Mouse (Mus musculus) intestine, embryonic 14.5 days (tissue): Measurements from ENCODE around the gene Rfc5. TPM values are rescaled to one million over a fixed set of nuclear protein-coding genes. Genes with fewer than 3 reads are reported as not detected.
"Not testable (repeated sequence)": the region's sequence is repeated elsewhere in the genome, so short reads cannot be mapped to it uniquely, and the experiment has no call there.

Experiments
- ATAC-seq: fragments of 200-750 bp; cut with Nextera tagmentation; replicated peaks from 2 replicates; pipeline ENCODE4 v1.8.0; 2017; ENCODE audit warnings: low read depth, moderate number of reproducible peaks, moderate TSS enrichment, moderate library complexity; ENCODE audit not compliant: low FRiP score, low TSS enrichment
- DNase-seq: peaks from one replicate; pipeline ENCODE4 v3.0.0-alpha.2; 2018; ENCODE audit warnings: low spot score
- H3K27ac ChIP-seq: fragments of 300-500 bp; sonication (generic); 2 replicates; pipeline ENCODE4 v1.5.1; 2014; ENCODE audit warnings: low read depth, mild to moderate bottlenecking, control low read depth
- H3K27me3 ChIP-seq: fragments of 300-500 bp; sonication (generic); replicated peaks from 2 replicates; pipeline ENCODE4 v1.6.1; 2014; ENCODE audit warnings: low read length, control low read depth; ENCODE audit not compliant: control insufficient read depth, insufficient read depth
- H3K36me3 ChIP-seq: fragments of 300-500 bp; sonication (generic); 2 replicates; pipeline ENCODE4 v1.6.1; 2014; ENCODE audit warnings: low read length, control low read depth; ENCODE audit not compliant: control insufficient read depth, insufficient read depth
- H3K4me1 ChIP-seq: fragments of 300-500 bp; sonication (generic); replicated peaks from 2 replicates; pipeline ENCODE4 v1.6.1; 2014; ENCODE audit warnings: low read length, control low read depth, mixed read lengths; ENCODE audit not compliant: control insufficient read depth, insufficient read depth
- H3K4me2 ChIP-seq: fragments of 300-500 bp; sonication (generic); 2 replicates; pipeline ENCODE4 v1.6.1; 2014; ENCODE audit warnings: low read length
- H3K4me3 ChIP-seq: fragments of 300-500 bp; sonication (generic); 2 replicates; pipeline ENCODE4 v1.5.1; 2014; ENCODE audit warnings: low read depth, low read length, control low read depth, mixed read lengths
- H3K9ac ChIP-seq: fragments of 300-500 bp; sonication (generic); 2 replicates; pipeline ENCODE4 v1.6.1; 2014; ENCODE audit warnings: mild to moderate bottlenecking, low read length
- H3K9me3 ChIP-seq: fragments of 300-500 bp; sonication (generic); 2 replicates; pipeline ENCODE4 v1.6.1; 2016; ENCODE audit warnings: low read length, control low read depth; ENCODE audit not compliant: control insufficient read depth
- WGBS: fragments of 180-500 bp; shearing (Covaris S2); extraction: QIAGEN DNeasy Blood & Tissue Kit; methylation state at CpG from one replicate; pipeline ENCODE4 v1.1.7; 2014; 5-methylcytosine and 5-hydroxymethylcytosine counted together
- polyA plus RNA-seq: library from polyadenylated mRNA; unstranded; fragments of >200 nt; fragmentation: Nextera tagmentation; extraction: Ambion mirVana; gene quantifications from 2 replicates; pipeline ENCODE4 v1.2.1, GENCODE M21; 2014

Rfc5 gene
- polyA plus RNA-seq: 106 and 113 TPM in 2 replicates

DNA sequence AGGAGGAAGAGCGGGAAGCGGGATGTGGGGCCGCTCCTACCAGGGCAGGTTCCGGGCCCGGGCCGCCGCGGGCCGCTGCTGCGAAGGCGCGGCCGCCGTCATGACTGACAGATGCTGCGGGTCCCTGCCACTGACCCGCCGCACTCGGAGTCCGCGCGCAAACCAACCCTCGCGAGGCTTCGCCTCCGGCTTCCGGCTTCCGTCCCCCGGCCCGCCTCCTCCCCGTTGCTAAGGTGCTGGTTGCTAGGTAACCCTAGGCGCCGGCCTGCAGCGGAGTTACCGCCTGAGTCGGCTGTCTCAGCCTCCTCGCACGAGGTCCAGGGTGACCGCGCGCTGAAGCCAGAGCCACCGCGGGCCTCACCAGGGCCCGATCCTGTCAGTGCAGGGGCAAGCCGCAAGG lies at the start of gene Rfc5:
Rfc5 (minus strand) TSS at position 171 of the 400 bp plus-strand sequence.
- Histone ChIP-seq H3K9ac (peak within 1 kb of the TSS; percentile 95), H3K4me2 (peak within 1 kb of the TSS; percentile 61), H3K4me1 (peaks cover 13% of the 10 kb centered on the region; the same call in 1 of the 2 replicates), H3K27ac (peak within 1 kb of the TSS; percentile 73), H3K27me3 (no peaks in the 10 kb centered on the region), H3K9me3 (0 out of 2 replicates have a peak, but pooled peaks cover 4% of the 10 kb centered on the region), H3K36me3 (peaks cover 33% of the 10 kb centered on the region), H3K4me3 (peak within 1 kb of the TSS; percentile 98)
- ATAC-seq (peak; percentile 95), DNase-seq (peak; percentile 97)
- WGBS: under 1% methylated on average over 30 of the region's 44 CpGs

DNA sequence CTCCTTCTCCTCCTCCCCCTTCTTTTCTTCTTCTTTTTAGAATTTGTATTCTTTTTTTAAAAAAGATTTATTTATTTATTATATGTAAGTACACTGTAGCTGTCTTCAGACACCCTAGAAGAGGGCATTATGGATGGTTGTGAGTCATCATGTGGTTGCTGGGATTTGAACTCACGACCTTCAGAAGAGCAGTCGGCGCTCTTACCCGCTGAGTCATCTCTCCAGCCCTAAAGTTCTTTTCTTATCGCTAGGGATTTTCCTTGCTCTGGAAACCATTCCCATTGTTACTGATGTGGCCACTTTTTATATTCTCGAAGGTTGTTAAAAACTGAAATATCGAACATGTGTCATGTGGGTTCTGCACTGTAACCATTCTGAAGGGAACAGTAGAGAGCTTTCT lies 44.7 kb upstream of the Rfc5 start:
- not testable (repeated sequence) for H3K4me3 ChIP-seq, H3K4me2 ChIP-seq, H3K9me3 ChIP-seq, H3K36me3 ChIP-seq, H3K9ac ChIP-seq, DNase-seq, H3K27ac ChIP-seq, ATAC-seq, H3K27me3 ChIP-seq, H3K4me1 ChIP-seq
- WGBS: 92% methylated on average over 7 of the region's 7 CpGs

DNA sequence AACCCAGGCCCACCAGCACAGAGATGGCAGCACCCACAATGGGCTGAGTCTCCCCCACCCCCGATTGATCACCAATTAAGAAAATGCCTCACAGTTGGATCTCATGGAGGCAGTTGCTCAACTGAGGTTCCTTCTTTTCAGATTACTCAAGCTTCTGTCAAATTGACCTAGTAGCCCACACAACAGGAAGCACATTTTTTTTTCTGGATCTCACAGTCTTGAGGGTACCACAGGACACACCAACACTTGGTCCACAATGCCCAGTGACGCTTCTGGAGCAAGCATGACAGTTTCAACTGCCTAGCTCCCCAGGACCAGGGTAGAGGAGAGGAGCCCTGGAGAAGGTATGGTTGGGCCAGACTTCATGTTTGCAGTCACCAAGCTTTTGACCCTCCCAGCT lies 28.6 kb upstream of the Rfc5 start:
- Histone ChIP-seq H3K4me1 (no peaks in the 10 kb centered on the region), H3K36me3 (no peaks in the 10 kb centered on the region), H3K9me3 (no peaks in the 10 kb centered on the region), H3K27ac (no peak overlapping the region), H3K4me2 (no peak overlapping the region), H3K27me3 (peaks cover 45% of the 10 kb centered on the region), H3K9ac (no peak overlapping the region), H3K4me3 (no peak overlapping the region)
- no peak for DNase-seq
- WGBS: 84% methylated on average over 2 of the region's 2 CpGs
- ATAC-seq: no peak

DNA sequence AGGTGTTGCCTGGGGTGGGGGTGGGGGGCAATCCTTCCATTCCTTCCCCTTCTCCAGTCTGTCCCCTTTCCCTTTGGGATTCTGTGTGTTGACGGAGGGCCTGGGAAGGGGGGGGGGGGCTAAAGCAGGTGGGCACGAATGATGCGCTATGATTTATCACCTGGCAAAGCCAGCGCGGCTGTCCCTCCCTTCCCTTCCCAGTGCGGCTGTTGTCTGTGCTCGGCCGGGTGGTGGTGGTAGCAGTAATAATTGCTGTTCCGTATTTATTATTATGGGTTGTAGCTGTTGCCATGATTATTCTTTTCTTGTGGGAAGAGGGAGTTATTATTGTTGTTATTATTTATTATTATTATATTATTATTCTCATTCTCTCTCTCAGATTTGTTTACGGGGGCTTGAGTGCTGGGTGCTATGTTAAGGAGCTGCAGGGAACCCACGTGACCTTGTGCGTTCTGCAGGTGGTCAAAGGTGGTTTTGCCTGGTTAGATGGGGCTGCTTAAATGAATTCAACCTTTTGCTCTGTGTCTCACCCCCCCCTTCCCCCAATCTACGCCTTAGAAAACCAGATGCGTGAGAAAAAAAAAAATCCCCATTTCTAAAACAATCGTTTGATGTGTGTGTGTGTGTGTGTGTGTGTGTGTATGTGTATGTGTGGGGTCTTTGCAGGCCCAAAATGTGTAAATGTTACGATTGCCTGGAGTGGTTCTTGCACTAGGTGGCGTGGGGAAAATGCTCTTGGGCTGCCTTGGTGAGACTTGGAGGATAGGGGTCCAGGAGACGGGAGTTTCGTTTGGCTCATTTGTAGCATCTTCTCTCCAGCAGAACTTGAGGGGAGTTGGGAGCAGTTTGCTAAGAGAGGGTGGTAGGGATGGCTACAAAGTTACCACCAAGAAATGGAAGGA lies 26.4 kb upstream of the Rfc5 start:
- no peaks in the 10 kb centered on the region for H3K9me3 ChIP-seq
- no peak overlapping the region for H3K4me2 ChIP-seq
- DNase-seq (no peak), ATAC-seq (no peak; the same call in 1 of the 2 replicates)
- no peaks in the 10 kb centered on the region for H3K4me1 ChIP-seq
- no peak overlapping the region for H3K9ac ChIP-seq
- H3K36me3 ChIP-seq: no peaks in the 10 kb centered on the region
- H3K27me3 ChIP-seq: peaks cover 57% of the 10 kb centered on the region
- no peak overlapping the region for H3K4me3 ChIP-seq
- no peak overlapping the region for H3K27ac ChIP-seq
- WGBS: 26% methylated on average over 19 of the region's 19 CpGs

DNA sequence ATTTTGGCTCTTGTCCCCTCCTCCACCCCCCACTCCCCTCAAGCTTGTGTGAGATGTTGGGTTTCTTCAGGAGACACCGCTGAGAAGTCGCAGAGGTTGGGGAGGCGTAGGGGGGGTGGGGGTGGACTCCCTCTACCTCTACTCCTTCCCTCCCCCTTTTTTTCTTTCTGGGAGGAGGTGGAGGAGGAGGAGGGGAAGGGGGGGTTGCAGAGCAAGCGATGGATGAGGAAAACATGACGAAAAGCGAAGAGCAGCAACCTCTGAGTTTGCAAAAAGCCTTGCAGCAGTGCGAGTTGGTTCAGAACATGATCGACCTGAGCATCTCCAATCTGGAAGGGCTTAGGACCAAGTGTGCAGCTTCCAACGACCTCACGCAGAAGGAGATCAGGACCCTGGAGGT lies 25.8 kb upstream of the Rfc5 start:
- Histone ChIP-seq H3K36me3 (no peaks in the 10 kb centered on the region), H3K9ac (no peak overlapping the region), H3K27ac (no peak overlapping the region), H3K4me3 (peak overlapping the region; percentile 51; the same call in 1 of the 2 replicates), H3K9me3 (no peaks in the 10 kb centered on the region), H3K27me3 (peaks cover 57% of the 10 kb centered on the region), H3K4me1 (no peaks in the 10 kb centered on the region), H3K4me2 (peak overlapping the region; percentile 85)
- ATAC-seq (no peak), DNase-seq (no peak)
- WGBS: 6% methylated on average over 10 of the region's 10 CpGs

DNA sequence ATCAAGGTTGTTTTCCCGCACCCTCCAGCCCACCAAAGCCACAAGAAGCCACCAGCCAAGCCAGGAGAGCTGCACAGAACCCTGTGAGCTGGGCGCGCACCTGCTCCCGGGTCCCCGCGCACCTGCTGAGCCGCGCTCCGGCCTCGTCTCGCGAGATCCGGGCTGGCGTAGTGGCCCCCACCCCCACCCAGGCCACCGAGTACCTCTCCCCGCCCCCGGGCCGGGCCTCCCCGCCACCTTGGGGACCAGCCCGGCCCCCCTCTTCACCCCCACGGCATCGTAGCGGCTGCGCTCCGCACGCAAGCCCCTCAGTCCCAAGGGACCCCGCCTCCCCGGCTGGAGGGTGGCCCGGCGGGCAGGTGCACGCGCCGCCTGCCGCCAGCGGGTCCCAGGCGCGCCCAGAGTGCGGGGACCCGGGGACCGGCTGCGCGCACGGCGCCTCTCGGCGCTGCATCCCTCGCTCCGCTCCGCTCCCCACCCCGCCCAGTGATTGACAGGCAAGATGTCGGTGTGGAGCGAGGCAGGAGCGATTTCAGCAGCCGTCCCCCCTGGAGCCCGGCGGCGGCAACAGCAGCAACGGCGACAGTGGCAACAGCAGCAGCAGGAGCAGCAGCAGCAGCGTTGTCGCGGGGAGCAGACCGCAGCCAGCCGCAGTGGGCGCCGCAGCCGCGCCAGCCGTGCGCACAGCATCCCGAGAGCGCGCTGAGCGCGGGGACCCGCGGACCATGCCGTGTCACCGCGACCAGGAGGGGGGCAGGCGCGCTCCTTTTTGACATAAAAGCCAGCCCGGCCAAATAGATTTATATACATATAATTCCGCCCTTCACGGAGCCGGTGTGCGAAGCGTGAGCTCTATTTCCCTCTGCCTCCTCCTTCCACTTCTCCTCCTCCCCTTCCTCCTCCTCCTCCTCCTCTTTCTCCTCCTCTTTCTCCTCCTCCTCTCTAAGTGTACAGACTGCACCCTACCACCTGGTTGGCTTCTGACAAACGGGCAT lies 25.0 kb upstream of the Rfc5 start, which contains the start of gene Ksr2:
Ksr2 (plus strand) TSS at position 494 of the 995 bp plus-strand sequence.
- H3K27me3 ChIP-seq: peaks cover 57% of the 10 kb centered on the region
- H3K27ac ChIP-seq: no peak within 1 kb of the TSS
- no peaks in the 10 kb centered on the region for H3K9me3 ChIP-seq
- 1% methylated on average over 76 of the region's 89 CpGs for WGBS
- DNase-seq (peak; percentile 75), ATAC-seq (peak; percentile 87)
- H3K4me1 ChIP-seq: no peaks in the 10 kb centered on the region
- peak within 1 kb of the TSS; percentile 23; the same call in 1 of the 2 replicates for H3K9ac ChIP-seq
- peak within 1 kb of the TSS; percentile 85 for H3K4me2 ChIP-seq
- peak within 1 kb of the TSS; percentile 51 for H3K4me3 ChIP-seq
- no peaks in the 10 kb centered on the region for H3K36me3 ChIP-seq

DNA sequence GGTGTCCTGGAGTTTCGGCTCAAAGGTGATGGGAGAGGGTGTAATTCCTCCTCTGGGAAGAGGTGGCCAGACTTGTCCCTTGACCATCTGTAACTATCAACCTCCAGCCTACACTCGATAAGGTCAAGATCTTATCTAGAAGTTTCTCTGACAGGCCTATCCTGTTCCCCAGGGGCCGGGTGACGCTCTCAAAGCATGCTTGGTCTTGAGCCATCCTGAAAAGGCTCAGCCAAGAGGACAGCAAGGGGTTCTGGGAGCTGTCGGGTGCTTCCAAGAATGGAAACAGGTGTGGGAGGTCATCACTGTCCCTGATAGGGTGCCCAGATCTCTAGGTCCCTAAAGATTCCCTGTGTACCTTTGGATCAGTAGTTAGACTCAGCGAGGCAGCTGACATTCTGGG lies 20.5 kb upstream of the Rfc5 start:
- no peak overlapping the region for H3K9ac ChIP-seq
- peaks cover 32% of the 10 kb centered on the region for H3K27me3 ChIP-seq
- no peak overlapping the region for H3K4me2 ChIP-seq
- H3K9me3 ChIP-seq: no peaks in the 10 kb centered on the region
- DNase-seq (no peak), ATAC-seq (no peak)
- 67% methylated on average over 6 of the region's 6 CpGs for WGBS
- no peaks in the 10 kb centered on the region for H3K4me1 ChIP-seq
- H3K4me3 ChIP-seq: no peak overlapping the region
- no peaks in the 10 kb centered on the region for H3K36me3 ChIP-seq
- H3K27ac ChIP-seq: no peak overlapping the region

DNA sequence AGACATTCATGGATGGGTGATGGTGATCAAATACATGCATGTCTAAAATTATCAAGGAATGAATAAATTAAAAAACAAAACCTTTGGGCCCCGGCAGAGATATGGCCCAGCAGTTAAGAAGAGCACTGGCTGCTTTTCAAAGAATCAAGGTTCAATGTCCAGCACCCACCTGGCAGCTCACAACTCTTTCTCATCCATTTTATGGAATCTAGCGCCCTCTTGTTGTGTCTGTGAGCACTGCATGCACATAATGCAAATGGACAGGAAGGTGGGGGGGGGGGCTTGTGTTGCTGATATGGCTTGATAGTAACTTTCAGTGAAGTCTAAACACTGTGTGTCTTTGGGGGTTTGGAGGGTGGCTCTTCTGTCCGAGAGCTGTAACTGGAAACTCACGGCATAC lies 19.4 kb upstream of the Rfc5 start:
- 59% methylated on average over 4 of the region's 4 CpGs for WGBS
- DNase-seq (no peak), ATAC-seq (no peak)
- H3K9ac ChIP-seq: no peak overlapping the region
- no peaks in the 10 kb centered on the region for H3K4me1 ChIP-seq
- no peak overlapping the region for H3K4me3 ChIP-seq
- no peak overlapping the region for H3K27ac ChIP-seq
- H3K27me3 ChIP-seq: peaks cover 20% of the 10 kb centered on the region
- no peak overlapping the region for H3K4me2 ChIP-seq
- H3K9me3 ChIP-seq: no peaks in the 10 kb centered on the region
- no peaks in the 10 kb centered on the region for H3K36me3 ChIP-seq
